Mouse (Mus musculus) neutrophil, adult 59 days (primary cell): ENCODE data around the gene Cyp4a32. TPM values are rescaled to one million over a fixed set of nuclear protein-coding genes. Genes with fewer than 3 reads are reported as not detected.

Experiments
- total RNA-seq, 2 experiments: library from RNA; stranded (reverse); gene quantifications; 1 replicate in 1 of 2; 2 replicates in 1 of 2; pipeline ENCODE4 v1.2.4; 2023

Cyp4a32 gene
- total RNA-seq = not detected

DNA sequence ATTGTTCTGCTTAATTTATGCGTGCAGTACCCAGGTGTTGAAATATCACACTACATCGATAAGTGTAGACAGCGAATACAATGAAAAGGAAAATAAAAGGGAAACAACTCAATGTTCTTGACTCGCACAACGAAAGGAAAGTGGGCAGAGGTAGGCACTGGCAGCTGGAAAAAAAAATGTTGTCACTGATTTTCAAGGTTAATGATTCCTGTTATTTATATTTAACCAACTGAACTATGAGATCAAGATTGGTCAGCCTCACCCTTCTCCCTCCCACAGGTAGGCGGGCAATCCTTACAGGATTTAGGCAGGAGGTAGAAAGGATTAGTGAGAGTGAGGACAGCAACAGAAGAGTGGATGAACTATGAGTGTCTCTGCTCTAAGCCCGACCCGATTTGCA lies at the start of gene Cyp4a32:
Cyp4a32 (plus strand) TSS at position 359 of the 400 bp plus-strand sequence.

DNA sequence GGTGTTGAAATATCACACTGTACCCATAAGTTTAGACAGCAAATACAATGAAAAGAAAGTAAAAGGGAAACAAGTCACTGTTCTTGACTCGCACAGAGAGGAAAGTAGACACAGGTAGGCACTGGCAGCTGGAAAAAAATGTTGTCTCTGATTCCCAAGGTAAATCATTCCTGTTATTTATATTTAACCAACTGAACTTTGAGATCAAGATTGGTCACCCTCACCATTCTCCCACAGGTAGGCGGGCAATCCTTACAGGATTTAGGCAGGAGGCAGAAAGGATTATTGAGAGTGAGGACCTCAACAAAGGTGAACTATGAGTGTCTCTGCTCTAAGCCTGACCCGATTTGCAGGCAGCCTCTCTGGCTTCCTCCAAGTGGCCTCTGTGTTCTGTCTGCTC lies 37.4 kb upstream of the Cyp4a32 start, which contains the start of gene Cyp4a31:
Cyp4a31 (plus strand) TSS at position 249 of the 400 bp plus-strand sequence.

DNA sequence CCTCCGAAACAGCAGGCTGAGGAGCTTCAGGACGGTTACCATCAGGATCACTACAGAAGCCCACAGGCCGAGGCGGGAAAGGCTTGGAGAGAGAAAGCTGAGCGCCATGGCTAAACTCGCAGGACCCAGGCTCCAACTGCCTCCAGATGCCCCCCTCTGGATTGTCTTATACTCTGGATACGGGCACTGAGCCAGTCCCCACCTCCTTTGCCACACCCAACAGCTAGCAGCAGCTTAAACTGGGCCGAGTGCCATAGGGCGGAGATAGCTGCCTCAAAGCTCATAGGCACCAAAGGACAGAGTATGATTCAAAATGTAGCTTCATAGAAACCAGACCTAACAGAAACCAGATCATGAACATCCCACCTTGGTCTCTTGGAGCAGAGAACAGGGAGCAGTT lies 46.8 kb downstream of the Cyp4a32 start, which contains the start of gene Cyp4b1:
Cyp4b1 (minus strand) TSS at position 144 of the 400 bp plus-strand sequence.

Other genes starting within 250 kb of the Cyp4a32 start
- gene Cyp4a12b, start 189.3 kb upstream of the Cyp4a32 start, total RNA-seq = not detected
- gene Cyp4a30b, start 148.4 kb upstream of the Cyp4a32 start, total RNA-seq = not detected
- not detected for gene Cyp4a14, start 104.8 kb upstream of the Cyp4a32 start, total RNA-seq
- gene Cyp4a10, start 82.7 kb upstream of the Cyp4a32 start, total RNA-seq = not detected
- not detected for gene Cyp4a31, start 37.3 kb upstream of the Cyp4a32 start, total RNA-seq
- gene Cyp4b1, start 46.8 kb downstream of the Cyp4a32 start, total RNA-seq = under 1 TPM in 1 of 2 experiments, not detected in 1; 0.42 TPM
- 10 to 100 TPM; 33.6 to 36.6 TPM for gene Efcab14, start 136.8 kb downstream of the Cyp4a32 start, total RNA-seq
- gene Tex38, start 180.0 kb downstream of the Cyp4a32 start, total RNA-seq = not detected
- gene Atpaf1, start 183.8 kb downstream of the Cyp4a32 start, total RNA-seq = 1 to 10 TPM; 6.8 to 9.7 TPM
- 10 to 100 TPM; 15.1 to 19.0 TPM for gene Mob3c, start 227.1 kb downstream of the Cyp4a32 start, total RNA-seq
- gene Mknk1, start 238.2 kb downstream of the Cyp4a32 start, total RNA-seq = 100 to 1,000 TPM; 114 to 134 TPM